Mouse (Mus musculus): Measurements from ENCODE around the gene Olfr1393. TPM values are rescaled to one million over a fixed set of nuclear protein-coding genes. Genes with fewer than 3 reads are reported as not detected.
"Not testable (repeated sequence)": the region's sequence is repeated elsewhere in the genome, so short reads cannot be mapped to it uniquely, and the experiment has no call there.

Olfr1393 gene
- polyA plus RNA-seq, 1 experiment from 2014 or later = not detected

DNA sequence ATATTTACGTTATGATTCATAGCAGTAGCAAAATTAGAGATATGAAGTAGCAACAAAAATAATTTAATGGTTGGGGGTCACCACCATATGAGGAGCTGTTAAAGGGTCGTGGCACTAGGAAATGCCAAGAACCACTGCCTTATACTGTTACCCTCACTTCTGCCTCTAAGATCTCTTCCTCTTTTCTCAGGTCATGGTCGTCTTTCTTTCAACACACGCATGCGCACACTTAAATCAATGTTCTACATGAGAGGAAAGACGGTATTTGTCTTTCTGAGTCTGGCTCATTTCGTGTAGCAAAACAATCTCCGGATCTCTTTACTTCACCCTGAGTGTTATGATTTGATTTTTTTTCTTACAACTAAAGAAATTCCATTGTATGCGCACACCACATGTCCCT is 8.3 kb upstream of the Olfr1393 start:
- 93% methylated on average over 9 of the region's 9 CpGs for WGBS
- H3K4me1 ChIP-seq (ENCODE audit: control insufficient read depth, insufficient read depth, low read length) = 0 out of 2 replicates have a peak, but pooled peaks cover 4% of the 10 kb centered on the region
- ATAC-seq (ENCODE audit: insufficient read depth, low FRiP score) = no peak

DNA sequence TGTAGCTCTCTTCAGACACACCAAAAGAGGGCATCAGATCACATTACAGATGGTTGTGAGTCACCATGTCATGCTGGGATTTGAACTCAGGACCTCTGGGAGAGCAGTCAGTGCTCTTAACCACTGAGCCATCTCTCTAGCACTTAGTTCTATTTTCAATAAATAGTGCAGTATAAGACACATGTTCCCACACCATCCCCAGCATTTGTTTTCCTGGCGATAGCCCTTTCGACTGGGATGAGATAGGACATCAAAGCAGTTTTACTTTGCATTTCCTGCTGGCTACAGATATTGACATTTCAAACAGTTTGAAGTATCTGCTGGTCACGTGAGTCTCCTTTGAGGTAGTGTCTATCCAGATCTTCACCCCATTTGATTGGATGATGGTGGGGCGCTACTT is 7.7 kb upstream of the Olfr1393 start:
- Histone ChIP-seq H3K4me3 (replicated peaks; ENCODE audit: low read length) (no peak overlapping the region), H3K4me2 (ENCODE audit: low read depth, low read length) (no peak overlapping the region), H3K27ac (ENCODE audit: low read length) (no peak overlapping the region), H3K9ac (ENCODE audit: low read length) (no peak overlapping the region), H3K36me3 (ENCODE audit: control insufficient read depth, insufficient read depth, low read length) (no peaks in the 10 kb centered on the region), H3K9me3 (replicated peaks; ENCODE audit: control insufficient read depth, low read length) (no peaks in the 10 kb centered on the region), H3K27me3 (ENCODE audit: control insufficient read depth, insufficient read depth, low read length) (no peaks in the 10 kb centered on the region), H3K4me1 (ENCODE audit: control insufficient read depth, insufficient read depth, low read length) (0 out of 2 replicates have a peak, but pooled peaks cover 4% of the 10 kb centered on the region)
- ATAC-seq (ENCODE audit: insufficient read depth, low FRiP score) = no peak
- WGBS = 88% methylated on average over 4 of the region's 4 CpGs

More for the DNA sequence above, 8.3 kb upstream of the Olfr1393 start:
- no peak overlapping the region for H3K27ac ChIP-seq (ENCODE audit: low read length)
- no peak overlapping the region for H3K4me3 ChIP-seq (replicated peaks; ENCODE audit: low read length)
- H3K4me2 ChIP-seq (ENCODE audit: low read depth, low read length) = no peak overlapping the region
- H3K9me3 ChIP-seq (replicated peaks; ENCODE audit: control insufficient read depth, low read length) = no peaks in the 10 kb centered on the region
- H3K27me3 ChIP-seq (ENCODE audit: control insufficient read depth, insufficient read depth, low read length) = no peaks in the 10 kb centered on the region
- H3K9ac ChIP-seq (ENCODE audit: low read length) = no peak overlapping the region
- H3K36me3 ChIP-seq (ENCODE audit: control insufficient read depth, insufficient read depth, low read length) = no peaks in the 10 kb centered on the region

GRCm38 (mm10) chr11:49271334-49271733 is 6.8 kb upstream of the Olfr1393 start:
- H3K4me1 ChIP-seq (ENCODE audit: control insufficient read depth, insufficient read depth, low read length) = 0 out of 2 replicates have a peak, but pooled peaks cover 2% of the 10 kb centered on the region
- no peak overlapping the region for H3K4me3 ChIP-seq (replicated peaks; ENCODE audit: low read length)
- no peaks in the 10 kb centered on the region for H3K27me3 ChIP-seq (ENCODE audit: control insufficient read depth, insufficient read depth, low read length)
- no peaks in the 10 kb centered on the region for H3K36me3 ChIP-seq (ENCODE audit: control insufficient read depth, insufficient read depth, low read length)
- ATAC-seq (ENCODE audit: insufficient read depth, low FRiP score) = no peak; the same call in 1 of the 2 replicates
- H3K9ac ChIP-seq (ENCODE audit: low read length) = no peak overlapping the region
- WGBS = 26% methylated on average over 7 of the region's 7 CpGs
- H3K9me3 ChIP-seq (replicated peaks; ENCODE audit: control insufficient read depth, low read length) = no peaks in the 10 kb centered on the region
- H3K27ac ChIP-seq (ENCODE audit: low read length) = no peak overlapping the region
- no peak overlapping the region for H3K4me2 ChIP-seq (ENCODE audit: low read depth, low read length)

GRCm38 (mm10) chr11:49273834-49274519 is 4.1 kb upstream of the Olfr1393 start:
- H3K9ac ChIP-seq (ENCODE audit: low read length) = no peak overlapping the region
- H3K4me1 ChIP-seq (ENCODE audit: control insufficient read depth, insufficient read depth, low read length) = no peaks in the 10 kb centered on the region
- WGBS = 61% methylated on average over 11 of the region's 11 CpGs
- no peak overlapping the region for H3K4me3 ChIP-seq (replicated peaks; ENCODE audit: low read length)
- H3K4me2 ChIP-seq (ENCODE audit: low read depth, low read length) = no peak overlapping the region
- H3K36me3 ChIP-seq (ENCODE audit: control insufficient read depth, insufficient read depth, low read length) = no peaks in the 10 kb centered on the region
- no peaks in the 10 kb centered on the region for H3K9me3 ChIP-seq (replicated peaks; ENCODE audit: control insufficient read depth, low read length)
- H3K27ac ChIP-seq (ENCODE audit: low read length) = no peak overlapping the region
- no peak for ATAC-seq (ENCODE audit: insufficient read depth, low FRiP score)
- no peaks in the 10 kb centered on the region for H3K27me3 ChIP-seq (ENCODE audit: control insufficient read depth, insufficient read depth, low read length)

GRCm38 (mm10) chr11:49284982-49285381 is 6.9 kb downstream of the Olfr1393 start, which contains the start of gene Olfr1392:
TSS of gene Olfr1392 (plus strand) at chr11:49285282.
- H3K9me3 ChIP-seq (replicated peaks; ENCODE audit: control insufficient read depth, low read length); H3K36me3 ChIP-seq (ENCODE audit: control insufficient read depth, insufficient read depth, low read length); H3K4me2 ChIP-seq (ENCODE audit: low read depth, low read length); H3K4me1 ChIP-seq (ENCODE audit: control insufficient read depth, insufficient read depth, low read length); H3K27ac ChIP-seq (ENCODE audit: low read length); ATAC-seq (ENCODE audit: insufficient read depth, low FRiP score); H3K4me3 ChIP-seq (replicated peaks; ENCODE audit: low read length); H3K27me3 ChIP-seq (ENCODE audit: control insufficient read depth, insufficient read depth, low read length); H3K9ac ChIP-seq (ENCODE audit: low read length): not testable (repeated sequence)
- 50% methylated on average over 1 of the region's 1 CpGs for WGBS

DNA sequence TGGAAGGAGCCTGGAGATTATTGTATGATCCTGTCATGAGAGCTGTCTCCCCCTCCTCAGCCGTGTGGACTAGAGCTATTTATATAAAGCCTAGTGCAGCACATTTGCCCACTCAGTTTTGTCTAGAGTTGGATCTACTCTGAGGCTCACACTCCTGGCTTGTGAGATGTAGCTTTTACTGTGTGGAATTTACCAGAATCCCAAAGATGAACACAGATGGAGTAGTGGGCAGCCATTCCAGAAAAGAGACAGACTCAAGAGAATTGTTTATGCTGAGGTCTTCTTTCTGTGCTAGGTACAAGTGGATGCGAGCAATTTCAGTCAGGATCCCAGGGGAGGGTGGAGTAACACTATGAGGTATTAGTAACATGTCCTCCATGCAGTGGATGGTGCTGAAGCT is 9.1 kb downstream of the Olfr1393 start:
- Histone ChIP-seq H3K9me3 (replicated peaks; ENCODE audit: control insufficient read depth, low read length) (no peaks in the 10 kb centered on the region), H3K9ac (ENCODE audit: low read length) (no peak overlapping the region), H3K27me3 (ENCODE audit: control insufficient read depth, insufficient read depth, low read length) (no peaks in the 10 kb centered on the region), H3K27ac (ENCODE audit: low read length) (no peak overlapping the region), H3K4me2 (ENCODE audit: low read depth, low read length) (no peak overlapping the region), H3K4me1 (ENCODE audit: control insufficient read depth, insufficient read depth, low read length) (no peaks in the 10 kb centered on the region), H3K4me3 (replicated peaks; ENCODE audit: low read length) (no peak overlapping the region), H3K36me3 (ENCODE audit: control insufficient read depth, insufficient read depth, low read length) (no peaks in the 10 kb centered on the region)
- WGBS = 67% methylated on average over 2 of the region's 2 CpGs
- ATAC-seq (ENCODE audit: insufficient read depth, low FRiP score) = no peak

GRCm38 (mm10) chr11:49292777-49293176 is 14.7 kb downstream of the Olfr1393 start:
- Histone ChIP-seq H3K27me3 (ENCODE audit: control insufficient read depth, insufficient read depth, low read length) (no peaks in the 10 kb centered on the region), H3K27ac (ENCODE audit: low read length) (no peak overlapping the region), H3K9ac (ENCODE audit: low read length) (no peak overlapping the region), H3K36me3 (ENCODE audit: control insufficient read depth, insufficient read depth, low read length) (no peaks in the 10 kb centered on the region), H3K9me3 (replicated peaks; ENCODE audit: control insufficient read depth, low read length) (no peaks in the 10 kb centered on the region), H3K4me3 (replicated peaks; ENCODE audit: low read length) (no peak overlapping the region), H3K4me1 (ENCODE audit: control insufficient read depth, insufficient read depth, low read length) (no peaks in the 10 kb centered on the region), H3K4me2 (ENCODE audit: low read depth, low read length) (no peak overlapping the region)
- 57% methylated on average over 3 of the region's 3 CpGs for WGBS
- ATAC-seq (ENCODE audit: insufficient read depth, low FRiP score) = no peak

DNA sequence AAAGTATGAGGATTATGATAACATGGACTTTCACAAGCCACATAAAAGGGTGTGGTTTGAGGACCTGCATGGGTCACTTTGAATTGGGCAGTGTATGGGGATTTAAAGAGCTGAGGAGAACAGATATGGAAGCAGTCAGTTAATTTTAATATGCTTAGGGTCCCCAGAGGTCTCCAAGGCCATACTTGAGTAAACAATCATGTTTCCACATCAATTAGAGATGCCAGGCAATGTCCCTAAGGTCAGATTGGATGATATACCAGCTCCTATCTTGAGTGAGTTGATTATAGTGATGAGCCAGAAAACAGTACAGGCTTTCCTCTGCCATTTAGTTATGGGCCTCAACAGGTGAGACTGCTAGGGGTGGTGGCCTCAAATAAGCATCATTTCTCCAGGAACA is 26.3 kb downstream of the Olfr1393 start, which contains the start of gene Olfr10:
Gene Olfr10 (plus strand): TSS at position 301 of the 400 bp plus-strand sequence.
- Histone ChIP-seq H3K9ac (ENCODE audit: low read length) (no peak within 1 kb of the TSS), H3K4me2 (ENCODE audit: low read depth, low read length) (no peak within 1 kb of the TSS), H3K27me3 (ENCODE audit: control insufficient read depth, insufficient read depth, low read length) (no peaks in the 10 kb centered on the region), H3K36me3 (ENCODE audit: control insufficient read depth, insufficient read depth, low read length) (no peaks in the 10 kb centered on the region), H3K9me3 (replicated peaks; ENCODE audit: control insufficient read depth, low read length) (no peaks in the 10 kb centered on the region), H3K4me1 (ENCODE audit: control insufficient read depth, insufficient read depth, low read length) (no peaks in the 10 kb centered on the region), H3K4me3 (replicated peaks; ENCODE audit: low read length) (no peak within 1 kb of the TSS), H3K27ac (ENCODE audit: low read length) (no peak within 1 kb of the TSS)
- ATAC-seq (ENCODE audit: insufficient read depth, low FRiP score) = no peak

DNA sequence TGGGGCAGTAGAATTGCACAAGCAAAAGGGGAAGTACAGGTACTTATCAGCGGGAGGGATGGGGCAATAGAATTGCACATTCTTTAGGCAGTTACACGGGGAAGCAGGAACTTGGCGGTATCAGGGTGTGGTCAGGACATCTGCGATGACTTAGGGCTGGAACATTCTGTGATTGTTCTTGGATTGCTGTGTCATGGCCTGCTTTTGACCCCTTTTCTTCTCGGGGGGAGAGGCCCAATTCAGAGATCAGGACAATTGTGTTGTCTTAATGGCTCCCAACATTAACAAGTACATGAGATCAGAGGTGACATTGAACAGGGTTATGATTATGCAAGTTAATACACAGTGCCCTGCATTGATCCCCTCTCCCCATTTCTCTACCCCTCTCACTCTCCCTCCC is 30.4 kb downstream of the Olfr1393 start:
- not testable (repeated sequence) for H3K27me3 ChIP-seq (ENCODE audit: control insufficient read depth, insufficient read depth, low read length); H3K36me3 ChIP-seq (ENCODE audit: control insufficient read depth, insufficient read depth, low read length); H3K4me1 ChIP-seq (ENCODE audit: control insufficient read depth, insufficient read depth, low read length); H3K27ac ChIP-seq (ENCODE audit: low read length); H3K4me2 ChIP-seq (ENCODE audit: low read depth, low read length); ATAC-seq (ENCODE audit: insufficient read depth, low FRiP score); H3K9me3 ChIP-seq (replicated peaks; ENCODE audit: control insufficient read depth, low read length); H3K4me3 ChIP-seq (replicated peaks; ENCODE audit: low read length); H3K9ac ChIP-seq (ENCODE audit: low read length)
- 83% methylated on average over 5 of the region's 5 CpGs for WGBS

Data from stomach, embryonic 16.5 days (tissue).